In the genomic region with DNA sequence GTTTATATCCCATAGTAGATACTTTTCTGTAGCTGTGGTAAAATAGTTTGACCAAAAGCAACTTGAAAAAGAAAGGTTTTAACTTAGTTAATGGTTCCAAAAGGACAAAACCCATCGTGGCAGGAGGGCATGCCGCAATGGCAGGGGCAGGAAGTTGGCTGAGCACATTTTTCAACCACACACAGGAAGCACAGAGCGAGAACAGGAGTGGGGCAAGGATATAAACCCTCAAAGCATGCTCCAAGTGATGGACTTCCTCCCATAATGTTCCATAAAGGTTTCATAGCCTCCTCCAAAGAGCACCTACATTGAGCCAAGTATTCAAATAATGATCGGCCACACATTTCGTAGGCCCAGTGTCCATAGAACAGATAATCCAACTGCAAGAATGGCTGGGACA, we compare ENCODE assay signal across 26 mouse cellular contexts.
"Had no signal": no experiment of that assay in that cellular context is flagged by ENCODE, and none has a peak within 500 bp of the region (broad histone marks: within the 10 kb centered on the region; RNA-seq: fewer than 3 reads in every experiment).

No protein-coding gene starts in this region.

- ATAC-seq: hindbrain, embryonic 16.5 days; inflammation-experienced regulatory T-cells, adult 6 months; intestine, embryonic 15.5 days; intestine, postnatal 0 days had no signal

- H3K27ac ChIP-seq: gastrocnemius, adult 2 months; heart, adult 2 months; heart, embryonic 13.5 days; heart, embryonic 15.5 days; hindbrain, embryonic 10.5 days; hindbrain, embryonic 12.5 days; hindbrain, embryonic 14.5 days; intestine, embryonic 15.5 days; layer of hippocampus, adult 2 months; limb, embryonic 10.5 days; limb, embryonic 12.5 days; liver, embryonic 13.5 days had no signal

- H3K4me3 ChIP-seq: gastrocnemius, adult 2 months; heart, adult 2 months; heart, embryonic 13.5 days; heart, embryonic 15.5 days; hindbrain, embryonic 10.5 days; hindbrain, embryonic 12.5 days; intestine, embryonic 15.5 days; layer of hippocampus, adult 2 months; limb, embryonic 10.5 days; limb, embryonic 12.5 days; liver, embryonic 13.5 days had no signal

- DNase-seq: gastrocnemius, adult 2 months; gastrocnemius, postnatal 10 days; gastrocnemius, postnatal 25 days; heart, adult 11 months; heart, adult 2 months; heart, postnatal 14 days; heart, postnatal 36 days; kidney, adult 18-20 months; kidney, adult 8-10 months; kidney, postnatal 10 days; kidney, postnatal 25 days; kidney, postnatal 4 days; liver; liver, embryonic 13.5 days had no signal
